Mouse (Mus musculus) granulocyte monocyte progenitor cell, adult 5-6 weeks (primary cell): ENCODE measurements around the gene Ncbp3. TPM values are rescaled to one million over a fixed set of nuclear protein-coding genes. Genes with fewer than 3 reads are reported as not detected.

Source experiments
- ATAC-seq: replicated peaks from 2 replicates; pipeline ENCODE4 v1.8.0; 2016; ENCODE audit warnings: mild to moderate bottlenecking, moderate TSS enrichment, inconsistent platforms; ENCODE audit not compliant: poor library complexity, severe bottlenecking
- total RNA-seq, 2 experiments: library from RNA; stranded (forward) in 1 of 2; stranded (reverse) in 1 of 2; fragments of 200-712, 200-1000 nt in 1 of 2; fragments of >200 nt in 1 of 2; fragmentation: Nextera tagmentation in 1 of 2; gene quantifications; 2 replicates each; pipeline ENCODE4 v1.2.3; 2014 to 2017

The Ncbp3 gene
- total RNA-seq, 2 experiments from 2014 or later = 10.1 to 12.6 TPM

- peak; percentile 39 for ATAC-seq
These were observed 85.4 kb downstream of the Ncbp3 start for GRCm38 (mm10) chr11:73132999-73133398.

- ATAC-seq = no peak
These were observed 86.6 kb downstream of the Ncbp3 start for GRCm38 (mm10) chr11:73134222-73134621.

DNA sequence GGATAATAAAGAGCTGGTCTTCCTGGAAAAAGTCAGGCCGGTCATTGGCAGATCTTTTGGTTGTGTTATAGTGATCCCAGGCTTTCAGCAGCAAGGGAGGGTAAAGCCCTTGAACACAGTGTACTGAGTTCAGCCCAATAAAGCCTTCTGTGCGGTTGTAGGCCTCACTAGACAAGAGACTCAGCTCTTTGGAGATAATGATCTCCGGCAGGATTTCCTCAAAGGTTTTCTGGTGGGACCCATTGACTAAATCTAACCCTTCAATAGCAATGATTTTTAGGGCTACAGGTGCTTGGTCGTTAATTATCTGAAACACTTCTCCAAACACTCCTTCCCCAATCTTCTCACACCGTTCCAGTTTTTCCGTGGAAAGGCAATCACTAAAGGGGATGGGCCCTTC is 89.0 kb downstream of the Ncbp3 start:
- ATAC-seq = no peak

DNA sequence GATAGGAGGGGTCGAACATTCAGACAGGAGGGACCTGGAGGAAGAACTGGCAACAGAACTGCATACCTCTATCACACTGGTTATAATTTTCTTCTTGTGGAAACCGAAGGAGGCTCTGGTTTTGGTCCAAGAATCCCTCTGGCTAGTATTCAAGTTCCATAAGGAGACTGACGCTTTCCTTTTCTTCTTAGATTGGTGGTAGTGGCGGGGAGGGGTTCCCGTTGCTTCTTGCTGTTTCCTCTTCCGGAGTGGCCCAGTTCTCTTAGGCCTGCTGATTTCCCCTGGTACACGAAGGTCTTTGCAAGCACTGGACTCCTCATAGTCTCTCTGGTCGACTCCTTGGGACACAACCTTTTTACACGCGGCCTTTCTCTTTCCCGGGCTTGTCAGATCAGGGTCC is 89.5 kb downstream of the Ncbp3 start:
- peak; percentile 33 for ATAC-seq

DNA sequence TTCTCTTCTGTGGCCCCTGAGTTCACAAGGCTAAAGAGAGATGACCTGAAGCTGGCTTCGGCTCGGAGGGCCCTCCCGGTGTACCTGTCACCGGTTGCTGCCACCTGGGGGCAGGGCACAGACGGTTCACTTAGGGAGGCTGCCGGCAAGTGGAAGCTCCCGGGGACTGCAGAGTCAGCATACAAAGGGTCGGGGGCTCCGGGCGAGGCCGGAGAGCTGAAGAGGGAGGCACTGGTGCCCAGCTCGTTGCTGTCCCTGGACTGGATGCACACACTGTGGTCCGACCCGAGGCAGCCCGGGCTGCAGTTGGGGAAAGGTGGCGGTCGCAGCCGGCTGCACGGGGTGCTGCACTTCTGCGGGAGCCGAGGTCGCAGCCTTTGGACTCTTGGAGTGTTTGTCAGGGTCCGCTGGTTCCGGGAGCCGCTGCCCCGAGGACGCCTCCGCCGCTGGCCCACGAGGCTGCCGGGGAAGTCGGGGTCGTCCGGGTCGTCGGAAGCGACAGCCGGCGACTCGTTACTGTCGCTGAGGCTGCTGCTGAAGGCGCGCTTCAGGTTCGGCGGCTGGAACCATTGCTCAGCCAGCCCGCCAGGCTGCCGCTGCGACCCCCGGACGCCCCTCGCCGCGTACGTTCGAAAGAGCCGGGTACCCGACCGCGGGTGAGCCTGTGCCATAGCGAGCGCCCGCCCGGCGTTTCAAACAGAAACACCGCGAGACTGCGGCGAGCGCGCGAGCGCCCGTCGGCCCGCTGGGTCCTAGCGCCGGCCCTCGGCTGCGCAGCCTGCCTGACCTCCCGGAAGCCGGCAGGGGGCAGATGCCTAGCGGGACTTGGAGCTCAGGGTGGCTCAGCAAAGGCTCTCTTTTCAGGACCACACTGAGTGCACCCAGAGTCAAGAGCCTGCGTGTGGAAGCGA is 90.3 kb downstream of the Ncbp3 start, which contains the start of gene Haspin:
TSS of gene Haspin (minus strand) at position 704 of the 911 bp plus-strand sequence.
- ATAC-seq = peak; percentile 95

Other genes starting within 250 kb of the Ncbp3 start
- 78.9 and 88.4 TPM in 2 replicates for gene Atp2a3, start 86.6 kb upstream of the Ncbp3 start, total RNA-seq (2014; fragmentation: Nextera tagmentation)
- 65.9 and 73.9 TPM in 2 replicates for gene Atp2a3, start 86.6 kb upstream of the Ncbp3 start, total RNA-seq (2017)
- 10.4 and 13.3 TPM in 2 replicates for gene P2rx1, start 48.7 kb upstream of the Ncbp3 start, total RNA-seq (2014; fragmentation: Nextera tagmentation)
- 3.3 and 4.2 TPM in 2 replicates for gene P2rx1, start 48.7 kb upstream of the Ncbp3 start, total RNA-seq (2017)
- gene Camkk1, start 28.8 kb upstream of the Ncbp3 start, total RNA-seq (2014; fragmentation: Nextera tagmentation) = 0.49 and 0.86 TPM in 2 replicates
- 1.5 and 3.1 TPM in 2 replicates for gene Camkk1, start 28.8 kb upstream of the Ncbp3 start, total RNA-seq (2017)
- gene Itgae, start 42.8 kb downstream of the Ncbp3 start, total RNA-seq (2014; fragmentation: Nextera tagmentation) = 0.68 TPM in 1 of 2 replicates, not detected in the other
- gene Itgae, start 42.8 kb downstream of the Ncbp3 start, total RNA-seq (2017) = 0.77 TPM in 1 of 2 replicates, not detected in the other
- 15.6 and 18.7 TPM in 2 replicates for gene Haspin, start 90.5 kb downstream of the Ncbp3 start, total RNA-seq (2014; fragmentation: Nextera tagmentation)
- 20.5 and 23.0 TPM in 2 replicates for gene Haspin, start 90.5 kb downstream of the Ncbp3 start, total RNA-seq (2017)
- not detected in 2 replicates for gene P2rx5, start 112.6 kb downstream of the Ncbp3 start, total RNA-seq (2014; fragmentation: Nextera tagmentation)
- not detected in 2 replicates for gene P2rx5, start 112.6 kb downstream of the Ncbp3 start, total RNA-seq (2017)
- 71.0 and 77.9 TPM in 2 replicates for gene Emc6, start 129.3 kb downstream of the Ncbp3 start, total RNA-seq (2014; fragmentation: Nextera tagmentation)
- 50.7 and 76.5 TPM in 2 replicates for gene Emc6, start 129.3 kb downstream of the Ncbp3 start, total RNA-seq (2017)
- 10.4 and 19.9 TPM in 2 replicates for gene Tax1bp3, start 129.3 kb downstream of the Ncbp3 start, total RNA-seq (2014; fragmentation: Nextera tagmentation)
- gene Tax1bp3, start 129.3 kb downstream of the Ncbp3 start, total RNA-seq (2017) = 6.3 and 11.7 TPM in 2 replicates
- gene Ctns, start 151.3 kb downstream of the Ncbp3 start, total RNA-seq (2014; fragmentation: Nextera tagmentation) = 24.7 and 26.8 TPM in 2 replicates
- gene Ctns, start 151.3 kb downstream of the Ncbp3 start, total RNA-seq (2017) = 15.6 and 17.5 TPM in 2 replicates
- gene Shpk, start 151.7 kb downstream of the Ncbp3 start, total RNA-seq (2014; fragmentation: Nextera tagmentation) = 1.8 and 1.9 TPM in 2 replicates
- 1.8 and 3.1 TPM in 2 replicates for gene Shpk, start 151.7 kb downstream of the Ncbp3 start, total RNA-seq (2017)
- gene Trpv1, start 186.5 kb downstream of the Ncbp3 start, total RNA-seq (2014; fragmentation: Nextera tagmentation) = not detected in 2 replicates
- gene Trpv1, start 186.5 kb downstream of the Ncbp3 start, total RNA-seq (2017) = not detected in 2 replicates
- gene Trpv3, start 219.6 kb downstream of the Ncbp3 start, total RNA-seq (2014; fragmentation: Nextera tagmentation) = not detected in 2 replicates
- gene Trpv3, start 219.6 kb downstream of the Ncbp3 start, total RNA-seq (2017) = not detected in 2 replicates